Mouse (Mus musculus): ENCODE measurements around the gene Hoxb6.

The Hoxb6 gene

GRCm38 (mm10) chr11:96327750-96328149, 35.5 kb downstream of the Hoxb6 start:
- in situ Hi-C loops (cut with MboI, MseI) = no loop called here

GRCm38 (mm10) chr11:96328605-96329004, 36.3 kb downstream of the Hoxb6 start:
- in situ Hi-C loops (cut with MboI, MseI) = no loop called here

- in situ Hi-C loops (cut with MboI, MseI) = no loop called here
These were observed 39.8 kb downstream of the Hoxb6 start for GRCm38 (mm10) chr11:96332105-96332504.

DNA sequence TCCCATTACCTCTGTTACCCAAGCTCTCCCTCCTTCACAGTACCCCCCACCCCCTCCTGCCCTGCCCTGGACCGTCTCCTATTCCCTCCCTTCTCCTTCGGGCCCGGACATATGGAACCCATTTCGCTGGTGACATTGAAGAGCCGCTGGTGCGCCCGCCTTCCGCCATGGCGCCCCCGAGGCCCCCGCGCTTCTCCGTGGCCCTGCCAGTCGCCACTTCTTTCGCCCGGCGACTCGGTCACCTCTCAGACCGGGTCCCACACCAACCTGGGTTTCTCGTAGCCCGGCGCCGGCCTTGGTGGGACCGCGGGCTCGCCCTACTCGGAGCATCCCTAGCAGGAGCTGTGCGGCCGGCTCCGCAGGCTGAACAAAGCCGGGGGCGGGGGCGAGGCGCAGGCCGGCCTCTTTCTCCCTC, 40.3 kb downstream of the Hoxb6 start:
- in situ Hi-C loops (cut with MboI, MseI) = no loop called here

GRCm38 (mm10) chr11:96333241-96334001, 41.1 kb downstream of the Hoxb6 start:
- in situ Hi-C loops (cut with MboI, MseI) = no loop called here

DNA sequence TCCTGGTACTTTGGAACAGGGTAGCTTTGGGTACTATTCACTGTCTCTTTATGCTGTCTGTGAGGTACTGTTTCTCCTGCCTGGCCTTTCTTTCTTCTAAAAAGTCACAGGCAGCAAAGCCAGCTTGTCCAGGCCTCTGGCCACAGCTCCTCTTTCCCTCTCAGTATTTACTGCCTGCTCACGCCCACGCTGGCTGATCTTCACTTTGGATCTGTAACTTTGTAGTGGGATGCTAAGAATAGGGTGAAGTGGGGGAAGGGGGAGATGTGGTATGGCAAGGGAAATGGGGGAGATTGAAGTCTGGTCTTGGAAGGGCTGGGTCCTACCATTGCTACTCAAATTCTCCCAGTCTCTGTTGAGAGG, 41.7 kb downstream of the Hoxb6 start:
- in situ Hi-C loops (cut with MboI, MseI) = no loop called here

GRCm38 (mm10) chr11:96334998-96335397, 42.7 kb downstream of the Hoxb6 start:
- in situ Hi-C loops (cut with MboI, MseI) = no loop called here

DNA sequence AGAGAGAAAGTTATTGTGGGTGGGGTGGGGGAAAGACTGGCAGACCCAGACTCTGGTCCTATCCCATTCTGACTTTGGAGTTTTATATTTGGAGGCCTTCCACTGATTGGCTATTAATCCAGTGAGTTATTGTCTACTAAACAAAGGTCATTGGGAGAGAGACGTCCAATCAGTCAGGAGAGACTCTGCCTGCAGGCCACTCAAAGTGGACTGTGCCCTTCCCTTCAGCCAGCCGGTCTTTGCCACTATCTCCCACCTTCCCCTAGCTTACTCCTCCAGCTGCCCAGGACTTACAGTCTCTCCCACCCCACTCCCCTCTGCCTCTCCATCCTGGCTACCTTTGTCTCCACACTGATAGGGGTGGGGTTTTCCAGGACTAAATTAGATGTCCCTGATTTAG, 44.3 kb downstream of the Hoxb6 start:
- in situ Hi-C loops (cut with MboI, MseI) = no loop called here

GRCm38 (mm10) chr11:96337026-96337425, 44.8 kb downstream of the Hoxb6 start:
- in situ Hi-C loops (cut with MboI, MseI) = no loop called here

DNA sequence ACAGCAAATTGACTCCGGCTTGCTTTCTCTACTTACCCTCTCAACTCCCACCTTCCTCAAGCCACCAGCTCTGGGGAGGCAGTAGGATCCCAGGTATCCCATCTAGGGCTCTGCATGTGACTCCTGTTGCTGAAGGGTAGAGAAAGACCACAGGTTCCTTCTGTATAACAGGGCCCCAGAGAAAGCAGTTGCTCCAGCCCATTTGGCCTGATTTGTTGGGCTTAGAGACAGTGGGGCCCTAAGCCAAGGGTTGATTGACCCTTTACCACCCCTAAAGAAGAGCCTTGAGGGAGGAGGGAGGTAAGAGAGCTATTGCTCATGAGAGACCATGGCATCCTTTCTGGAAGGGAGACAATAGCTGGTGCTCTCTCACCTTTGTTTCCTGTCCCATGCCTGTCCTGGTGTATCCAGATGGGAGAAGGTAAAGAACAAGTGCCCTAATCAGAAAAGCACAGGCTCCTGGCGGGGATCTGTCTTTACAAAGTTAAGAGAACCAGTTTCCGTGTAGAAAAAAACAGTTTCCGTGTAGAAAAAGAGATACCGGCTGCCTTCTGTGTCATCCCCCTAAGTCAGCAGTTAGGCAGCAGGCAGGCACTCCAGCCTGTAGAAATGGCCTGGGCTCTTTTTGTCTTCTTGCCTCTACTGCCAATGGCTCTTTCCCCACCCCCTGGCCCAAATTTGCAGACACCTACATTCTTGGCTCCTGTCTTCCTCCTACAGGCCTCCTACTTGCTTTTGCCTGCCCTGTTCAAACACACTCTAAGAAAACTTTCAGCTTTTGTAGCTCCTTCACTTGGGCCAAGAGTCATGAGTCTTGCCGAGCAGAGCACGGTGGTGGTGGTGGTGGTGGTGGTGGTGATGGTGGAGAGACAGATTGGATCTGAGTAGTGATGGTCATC, 46.9 kb downstream of the Hoxb6 start:
- in situ Hi-C loops (cut with MboI, MseI) = no loop called here

- in situ Hi-C loops (cut with MboI, MseI) = no loop called here
These were observed 48.6 kb downstream of the Hoxb6 start for GRCm38 (mm10) chr11:96340698-96341365.

DNA sequence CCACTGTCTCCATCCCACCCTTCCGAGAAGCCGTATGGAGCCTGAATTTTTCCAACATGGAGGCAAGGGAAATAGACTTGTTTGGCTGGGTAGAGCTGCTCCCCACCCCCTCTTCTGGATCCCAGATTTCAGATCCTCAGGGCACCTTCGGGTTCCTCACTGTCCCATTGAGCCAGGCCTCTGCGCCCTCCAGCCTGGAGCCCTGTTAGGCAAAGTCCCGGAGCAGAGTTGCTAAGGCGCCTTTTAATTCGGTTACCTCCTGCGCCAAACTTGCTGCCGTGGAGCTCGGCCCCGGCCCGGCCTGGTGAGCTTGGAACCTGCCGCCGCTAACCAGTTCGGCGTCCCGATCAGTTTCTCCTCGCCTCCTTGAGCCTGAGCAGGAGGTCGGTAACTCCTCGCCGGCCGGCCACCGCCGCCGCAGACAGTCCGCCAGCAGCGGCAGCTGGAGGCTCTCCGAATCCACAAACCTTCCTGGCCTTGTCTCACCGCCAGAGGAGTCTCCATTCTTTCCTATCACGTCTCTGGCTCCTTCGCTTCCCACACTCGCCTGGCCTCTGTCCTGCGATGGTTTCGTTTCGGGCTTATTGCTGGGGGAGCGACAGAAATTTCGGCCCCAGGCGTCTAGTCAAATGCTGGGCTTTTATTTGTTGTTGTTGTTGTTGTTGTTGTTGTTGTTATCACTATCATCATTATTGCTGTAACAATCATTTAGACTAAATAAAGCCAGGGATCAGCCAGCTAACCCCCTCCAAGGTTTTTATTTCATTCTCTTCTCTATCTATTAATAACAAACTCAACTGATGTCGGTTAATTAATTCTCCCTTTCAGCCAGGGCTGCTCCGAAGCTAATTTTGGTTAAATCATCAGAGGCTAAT, 49.7 kb downstream of the Hoxb6 start:
- in situ Hi-C loops (cut with MboI, MseI) = no loop called here

- in situ Hi-C loops (cut with MboI, MseI) = no loop called here
These were observed 50.3 kb downstream of the Hoxb6 start for GRCm38 (mm10) chr11:96342576-96342930.

DNA sequence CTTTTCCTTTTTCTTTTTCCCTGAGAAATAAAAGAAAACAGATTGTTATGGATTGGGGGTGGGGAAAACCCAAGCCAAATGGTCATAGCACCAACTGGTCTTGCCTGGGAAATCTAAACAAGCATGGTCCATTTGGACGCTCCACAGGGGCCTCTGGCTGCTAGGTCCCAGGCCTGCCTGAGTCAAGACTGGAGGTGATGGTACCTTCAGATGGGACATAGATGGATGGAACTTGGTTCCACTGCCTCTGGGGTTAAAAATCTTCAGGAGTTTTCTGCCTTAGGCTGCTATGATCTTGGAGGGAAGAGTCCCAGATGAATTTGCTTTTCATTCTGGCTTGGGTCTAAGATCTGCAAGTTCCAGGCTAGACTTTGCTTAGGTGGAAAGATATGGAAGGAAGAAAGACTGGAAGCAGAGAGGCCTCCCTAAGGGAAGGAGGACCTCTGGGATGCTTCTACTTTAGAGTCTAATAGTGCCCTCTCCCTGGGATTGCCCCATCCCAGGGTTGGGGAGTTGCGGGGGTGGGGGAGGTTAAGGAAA, 51.0 kb downstream of the Hoxb6 start:
- in situ Hi-C loops (cut with MboI, MseI) = no loop called here

DNA sequence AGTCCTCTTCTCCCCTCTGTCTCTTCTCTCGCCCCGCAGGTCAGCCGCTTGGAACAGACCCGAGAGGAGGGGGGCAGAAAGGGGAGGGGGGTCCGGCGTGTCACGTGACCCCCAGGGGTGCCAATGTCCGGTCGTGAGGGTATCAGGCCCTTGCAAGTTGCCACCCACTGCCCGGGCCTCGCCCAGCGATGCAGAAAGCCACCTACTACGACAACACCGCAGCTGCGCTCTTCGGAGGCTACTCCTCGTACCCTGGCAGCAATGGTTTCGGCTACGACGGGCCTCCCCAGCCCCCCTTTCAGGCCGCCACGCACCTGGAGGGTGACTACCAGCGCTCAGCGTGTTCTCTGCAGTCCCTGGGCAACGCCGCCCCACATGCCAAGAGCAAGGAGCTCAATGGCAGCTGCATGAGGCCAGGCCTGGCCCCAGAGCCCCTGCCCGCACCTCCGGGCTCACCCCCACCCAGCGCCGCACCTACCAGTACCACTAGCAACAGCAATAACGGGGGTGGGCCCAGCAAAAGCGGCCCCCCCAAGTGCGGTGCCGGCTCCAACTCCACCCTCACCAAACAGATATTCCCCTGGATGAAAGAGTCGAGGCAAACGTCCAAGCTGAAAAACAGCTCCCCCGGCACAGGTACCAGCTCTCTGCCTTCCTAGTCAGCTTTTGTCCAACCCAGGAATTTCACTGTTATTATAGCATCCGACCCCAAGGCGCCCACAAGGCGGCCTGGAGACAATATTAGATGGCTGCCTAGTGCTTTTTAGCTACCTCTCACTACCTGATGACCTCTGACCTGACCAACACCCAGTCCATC, 52.0 kb downstream of the Hoxb6 start:
- in situ Hi-C loops (cut with MboI, MseI) = no loop called here

- in situ Hi-C loops (cut with MboI, MseI) = no loop called here
These were observed 52.5 kb downstream of the Hoxb6 start for GRCm38 (mm10) chr11:96344878-96345159.

DNA sequence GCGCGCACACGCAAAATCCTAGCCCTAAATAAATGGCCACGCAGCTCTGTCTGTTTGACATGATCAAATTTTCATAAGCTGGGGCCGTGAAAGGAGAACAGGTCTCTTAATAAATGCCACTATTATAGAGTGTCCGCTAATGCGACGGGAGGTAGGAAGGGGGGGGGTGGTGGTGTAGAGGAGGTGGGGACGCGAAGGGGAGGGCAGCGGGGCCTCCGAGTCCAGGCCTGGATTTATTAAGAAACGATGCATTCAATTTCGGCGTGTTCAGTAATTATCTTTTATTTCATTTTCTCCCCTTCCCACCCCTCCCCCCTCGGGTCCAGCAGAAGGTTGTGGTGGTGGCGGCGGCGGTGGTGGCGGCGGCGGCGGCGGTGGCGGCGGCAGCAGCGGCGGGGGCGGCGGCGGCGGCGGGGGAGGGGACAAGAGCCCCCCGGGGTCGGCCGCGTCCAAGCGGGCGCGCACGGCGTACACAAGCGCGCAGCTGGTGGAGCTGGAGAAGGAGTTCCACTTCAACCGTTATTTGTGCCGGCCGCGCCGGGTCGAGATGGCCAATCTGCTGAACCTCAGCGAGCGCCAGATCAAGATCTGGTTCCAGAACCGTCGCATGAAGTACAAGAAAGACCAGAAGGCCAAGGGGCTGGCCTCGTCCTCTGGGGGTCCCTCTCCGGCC, 53.1 kb downstream of the Hoxb6 start:
- in situ Hi-C loops (cut with MboI, MseI) = no loop called here

DNA sequence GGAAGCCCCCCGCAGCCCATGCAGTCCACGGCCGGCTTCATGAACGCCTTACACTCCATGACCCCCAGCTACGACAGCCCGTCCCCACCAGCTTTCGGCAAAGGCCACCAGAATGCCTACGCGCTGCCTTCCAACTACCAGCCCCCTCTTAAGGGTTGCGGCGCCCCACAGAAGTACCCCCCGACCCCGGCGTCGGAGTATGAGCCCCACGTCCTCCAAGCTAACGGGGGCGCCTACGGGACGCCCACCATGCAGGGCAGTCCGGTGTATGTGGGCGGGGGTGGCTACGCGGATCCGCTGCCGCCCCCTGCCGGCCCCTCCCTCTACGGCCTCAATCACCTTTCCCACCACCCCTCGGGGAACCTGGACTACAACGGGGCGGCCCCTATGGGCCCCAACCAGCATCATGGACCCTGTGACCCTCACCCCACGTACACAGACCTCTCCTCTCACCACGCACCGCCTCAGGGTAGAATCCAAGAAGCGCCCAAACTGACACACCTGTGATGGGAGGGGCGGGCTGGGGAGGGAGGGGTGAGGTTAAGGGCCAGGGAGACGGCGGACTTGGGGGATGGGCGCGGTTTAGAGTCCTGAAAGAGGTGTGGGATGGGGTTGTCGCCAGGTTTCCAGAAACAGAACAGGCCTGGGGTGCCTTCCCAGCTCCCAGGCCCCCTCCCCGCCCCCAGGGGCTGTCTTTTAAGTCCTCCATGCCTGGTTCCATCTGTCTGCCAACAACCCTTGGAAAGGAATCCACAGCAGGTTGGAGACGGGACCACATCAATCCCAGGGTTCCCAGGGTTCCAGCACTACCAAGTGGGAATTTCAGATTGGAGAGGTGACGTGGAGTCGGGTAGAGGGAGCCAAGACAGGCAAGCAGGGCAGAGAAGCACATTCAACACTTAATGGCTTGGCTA, 53.9 kb downstream of the Hoxb6 start:
- in situ Hi-C loops (cut with MboI, MseI) = no loop called here
